In the genomic region with DNA sequence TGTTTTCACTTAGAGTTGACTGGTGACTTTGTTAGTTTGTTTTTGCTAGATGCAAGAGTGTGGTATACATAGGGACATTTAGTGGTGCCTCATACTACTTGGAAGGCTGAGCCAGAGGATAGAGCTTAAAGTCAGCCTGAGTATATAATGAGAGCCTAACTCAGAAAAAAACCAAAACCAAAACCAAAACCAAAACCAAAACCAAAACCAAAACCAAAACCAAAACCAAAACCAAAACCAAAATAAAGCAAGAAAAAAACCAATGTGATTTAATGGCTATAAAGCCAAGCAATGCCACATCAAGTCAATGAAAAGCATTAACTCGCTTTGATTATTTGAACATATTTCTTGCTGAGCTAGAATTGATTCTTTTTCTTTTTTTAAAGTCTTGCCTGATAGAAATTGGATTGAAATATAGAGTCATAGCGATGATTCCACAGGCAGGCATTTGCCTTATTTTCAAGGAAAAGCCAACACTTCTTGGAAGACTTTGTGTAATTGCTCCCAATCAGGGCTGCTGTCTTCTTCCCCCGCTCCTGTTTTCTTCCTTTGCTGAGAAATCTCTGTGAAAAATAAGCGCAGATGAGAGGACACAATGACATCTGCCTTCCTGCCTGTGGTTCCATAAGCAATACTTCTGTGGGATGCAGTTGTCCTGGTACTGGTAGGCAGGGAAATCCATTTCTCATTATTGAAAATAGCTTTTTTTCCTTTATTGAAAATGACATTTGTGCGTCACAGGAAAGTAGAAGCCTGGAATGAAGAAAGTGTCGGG, we compare ENCODE assay signal across 23 mouse cellular contexts.
DNase-seq lines count a peak whose midpoint lies in the region; TF ChIP-seq lines count a peak whose summit lies in the region.
"Had no signal": no experiment of that assay in that cellular context is flagged by ENCODE, and none has a peak within 500 bp of the region (broad histone marks: within the 10 kb centered on the region; RNA-seq: fewer than 3 reads in every experiment).

No protein-coding gene starts in this region.

- TF ChIP-seq POLR2A in kidney, adult 2 months (IDR thresholded peaks at IDR 0.05; ENCODE audit: low read depth, low read length): no peak

- no peaks in the 10 kb centered on the region for H3K9me3 ChIP-seq in heart, embryonic 10.5 days
- H3K9me3 ChIP-seq: hindbrain, embryonic 10.5 days; hindbrain, embryonic 15.5 days; limb, embryonic 12.5 days; liver, embryonic 15.5 days; midbrain, embryonic 10.5 days; midbrain, embryonic 15.5 days had no signal

- H3K27me3 ChIP-seq in heart, embryonic 10.5 days (ENCODE audit: insufficient read depth, poor library complexity, severe bottlenecking): no peaks in the 10 kb centered on the region
- H3K27me3 ChIP-seq in kidney, adult 2 months (replicated peaks; ENCODE audit: control insufficient read depth, insufficient read depth, low read length): no peaks in the 10 kb centered on the region
- H3K27me3 ChIP-seq: hindbrain, embryonic 15.5 days; limb, embryonic 12.5 days; liver, embryonic 15.5 days; midbrain, embryonic 15.5 days had no signal

- WGBS in heart, embryonic 10.5 days: 87% methylated on average over 6 of the region's 6 CpGs
- WGBS in kidney, adult 2 months: 92% methylated on average over 6 of the region's 6 CpGs

- no peak overlapping the region for H3K4me3 ChIP-seq in heart, embryonic 10.5 days
- no peak overlapping the region; the same call in 1 of the 2 replicates for H3K4me3 ChIP-seq in layer of hippocampus, adult 2 months
- H3K4me3 ChIP-seq in kidney, adult 2 months (ENCODE audit: insufficient read depth, low read depth, low read length): no peak overlapping the region
- H3K4me3 ChIP-seq: hindbrain, embryonic 10.5 days; hindbrain, embryonic 15.5 days; limb, embryonic 12.5 days; liver, embryonic 15.5 days; midbrain, embryonic 10.5 days; midbrain, embryonic 15.5 days had no signal

- H3K36me3 ChIP-seq in heart, embryonic 10.5 days: no peaks in the 10 kb centered on the region
- H3K36me3 ChIP-seq in kidney, adult 2 months (ENCODE audit: control insufficient read depth, insufficient read depth, low read length): no peaks in the 10 kb centered on the region
- H3K36me3 ChIP-seq: hindbrain, embryonic 10.5 days; hindbrain, embryonic 15.5 days; limb, embryonic 12.5 days; liver, embryonic 15.5 days; midbrain, embryonic 10.5 days; midbrain, embryonic 15.5 days had no signal

- peak; percentile 45 for DNase-seq in heart, adult 11 months
- no peak for DNase-seq in heart, embryonic 10.5 days (ENCODE audit: low spot score)
- peak; percentile 10 for DNase-seq in right cerebral cortex, adult 18-20 months
- no peak for DNase-seq in right cerebral cortex, postnatal 25 days
- peak; percentile 29 to 79 for DNase-seq in layer of hippocampus, adult 2 months (ENCODE audit: low spot score in 2 of 2)
- DNase-seq in telencephalon, adult 2 months (ENCODE audit: low read depth, low spot score): peak; percentile 54
- DNase-seq in kidney, adult 2 months: no peak
- no peak for DNase-seq in cerebellum, adult 11-12 months
- DNase-seq: adrenal gland, postnatal 36 days; cerebellum, adult 8-10 months; cerebellum, postnatal 36 days; heart, postnatal 14 days; kidney, adult 9 months; kidney, postnatal 10 days; lung, embryonic 14.5 days; thymus, adult 18-20 months; thymus, postnatal 25 days had no signal

- H3K27ac ChIP-seq in heart, embryonic 10.5 days: no peak overlapping the region
- H3K27ac ChIP-seq in layer of hippocampus, adult 2 months: peak overlapping the region; percentile 56; the same call in 1 of the 2 replicates
- no peak overlapping the region for H3K27ac ChIP-seq in kidney, adult 2 months (ENCODE audit: insufficient read depth, low read depth, low read length)
- H3K27ac ChIP-seq: hindbrain, embryonic 10.5 days; hindbrain, embryonic 15.5 days; limb, embryonic 12.5 days; liver, embryonic 15.5 days; midbrain, embryonic 10.5 days; midbrain, embryonic 15.5 days had no signal

- H3K4me1 ChIP-seq in heart, embryonic 10.5 days: no peaks in the 10 kb centered on the region
- H3K4me1 ChIP-seq in kidney, adult 2 months (ENCODE audit: control insufficient read depth, insufficient read depth, low read length): no peaks in the 10 kb centered on the region; the same call in 1 of the 2 replicates
- H3K4me1 ChIP-seq: hindbrain, embryonic 10.5 days; hindbrain, embryonic 15.5 days; limb, embryonic 12.5 days; liver, embryonic 15.5 days; midbrain, embryonic 10.5 days; midbrain, embryonic 15.5 days had no signal

- no peak for TF ChIP-seq CTCF in layer of hippocampus, adult 2 months (conservative IDR thresholded peaks at IDR 0.05)
- no peak for TF ChIP-seq CTCF in kidney, adult 2 months (conservative IDR thresholded peaks at IDR 0.05; ENCODE audit: insufficient read depth, insufficient read length, low read depth, low read length)

Comparison
In these comparisons a context has a peak if more than half of its experiments do, and no peak if none do; other contexts are left out.
1. DNase-seq: peak in heart, adult 11 months (single experiment), right cerebral cortex, adult 18-20 months (single experiment), layer of hippocampus, adult 2 months (2 of 2) and telencephalon, adult 2 months (single experiment); none in heart, embryonic 10.5 days (single experiment), right cerebral cortex, postnatal 25 days (single experiment), kidney, adult 2 months (single experiment) and cerebellum, adult 11-12 months (single experiment).